Mouse (Mus musculus) forebrain, embryonic 11.5 days (tissue): ENCODE measurements around the gene Olfr1206. TPM values are rescaled to one million over a fixed set of nuclear protein-coding genes. Genes with fewer than 3 reads are reported as not detected.

Source experiments
- ATAC-seq: fragments of 200-750 bp; cut with Nextera tagmentation; replicated peaks from 2 replicates; pipeline ENCODE4 v1.8.0; 2017; ENCODE audit warnings: moderate TSS enrichment; ENCODE audit not compliant: low FRiP score
- DNase-seq: peaks from one replicate; pipeline ENCODE4 v3.0.0-alpha.2; 2017; ENCODE audit warnings: low spot score
- H3K27ac ChIP-seq: fragments of 300-500 bp; sonication (generic); 2 replicates; pipeline ENCODE4 v1.5.1; 2014; ENCODE audit warnings: low read depth, low read length
- H3K27me3 ChIP-seq: fragments of 300-500 bp; sonication (generic); 2 replicates; pipeline ENCODE4 v1.6.1; 2014; ENCODE audit warnings: mild to moderate bottlenecking, low read length, mixed read lengths; ENCODE audit not compliant: control insufficient read depth, insufficient read depth
- H3K36me3 ChIP-seq: fragments of 300-500 bp; sonication (generic); 2 replicates; pipeline ENCODE4 v1.6.1; 2014; ENCODE audit warnings: mild to moderate bottlenecking, low read length, moderate library complexity, mixed read lengths; ENCODE audit not compliant: control insufficient read depth, insufficient read depth
- H3K4me1 ChIP-seq: fragments of 300-500 bp; sonication (generic); replicated peaks from 2 replicates; pipeline ENCODE4 v1.6.1; 2014; ENCODE audit warnings: low read length, mixed read lengths; ENCODE audit not compliant: control insufficient read depth, insufficient read depth
- H3K4me2 ChIP-seq: fragments of 300-500 bp; sonication (generic); 2 replicates; pipeline ENCODE4 v1.6.1; 2014; ENCODE audit warnings: low read depth, mild to moderate bottlenecking, low read length, moderate library complexity, mixed read lengths; ENCODE audit not compliant: severe bottlenecking
- H3K4me3 ChIP-seq: fragments of 300-500 bp; sonication (generic); 2 replicates; pipeline ENCODE4 v1.5.1; 2014; ENCODE audit warnings: low read depth, low read length
- H3K9ac ChIP-seq: fragments of 300-500 bp; sonication (generic); 2 replicates; pipeline ENCODE4 v1.6.1; 2014; ENCODE audit warnings: low read length
- H3K9me3 ChIP-seq: fragments of 300-500 bp; sonication (generic); 2 replicates; pipeline ENCODE4 v1.6.1; 2016; ENCODE audit warnings: low read length, mixed read lengths; ENCODE audit not compliant: control insufficient read depth
- WGBS: fragments of 180-500 bp; shearing (Covaris S2); extraction: QIAGEN DNeasy Blood & Tissue Kit; methylation state at CpG from one replicate; pipeline ENCODE4 v1.1.7; 2014; 5-methylcytosine and 5-hydroxymethylcytosine counted together
- polyA plus RNA-seq: library from polyadenylated mRNA; unstranded; fragments of >200 nt; fragmentation: Nextera tagmentation; extraction: Ambion mirVana; gene quantifications from 2 replicates; pipeline ENCODE4 v1.2.1, GENCODE M21; 2014

Gene Olfr1206
- not detected in 2 replicates for polyA plus RNA-seq

DNA sequence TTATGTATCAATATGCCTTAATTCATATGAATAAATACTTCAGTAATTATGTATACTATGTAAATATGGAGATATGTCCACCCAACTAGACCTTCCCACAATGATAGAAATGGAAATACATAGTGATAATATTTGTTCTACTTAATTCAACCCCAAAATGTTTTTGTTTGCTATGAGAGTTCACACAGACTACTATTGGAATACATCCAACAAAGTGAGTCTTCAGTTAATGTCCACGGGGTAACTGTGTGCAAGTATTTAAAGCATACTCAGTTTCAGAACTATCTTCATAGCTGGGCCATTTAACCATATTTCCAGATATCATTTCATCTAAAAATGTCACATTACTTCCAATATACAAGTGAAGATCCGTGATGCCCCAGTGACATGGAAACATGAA, at the start of gene Olfr1206:
TSS of gene Olfr1206 (plus strand) at position 301 of the 400 bp plus-strand sequence.
- Histone ChIP-seq H3K4me1 (no peaks in the 10 kb centered on the region), H3K4me2 (no peak within 1 kb of the TSS), H3K9ac (no peak within 1 kb of the TSS), H3K9me3 (no peaks in the 10 kb centered on the region), H3K4me3 (no peak within 1 kb of the TSS), H3K27me3 (no peaks in the 10 kb centered on the region), H3K27ac (no peak within 1 kb of the TSS), H3K36me3 (no peaks in the 10 kb centered on the region)
- DNase-seq, result no peak
- 91% methylated on average over 2 of the region's 2 CpGs for WGBS
- ATAC-seq, result no peak

DNA sequence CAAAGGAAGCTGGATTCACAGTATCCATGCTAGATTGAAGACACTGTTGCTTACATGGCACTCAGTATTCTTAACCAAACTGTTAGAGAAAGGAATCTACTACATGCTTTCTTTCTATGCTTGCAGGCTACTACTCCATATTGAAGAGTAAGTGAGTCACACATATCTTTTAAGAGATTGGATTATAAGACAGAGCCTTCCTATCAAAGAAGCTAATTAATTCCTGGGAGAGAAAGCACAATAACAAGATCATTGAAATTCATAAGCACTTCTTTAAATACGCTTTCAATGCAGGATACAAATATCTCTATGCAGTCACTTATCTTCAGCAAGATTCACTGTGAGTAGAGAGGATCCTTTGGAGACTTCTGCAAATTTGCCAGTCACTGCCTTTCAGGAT, 48.8 kb upstream of the Olfr1206 start, which contains the start of gene Olfr1202:
TSS of gene Olfr1202 (plus strand) at position 301 of the 400 bp plus-strand sequence.
- H3K27ac ChIP-seq, result no peak within 1 kb of the TSS
- no peaks in the 10 kb centered on the region for H3K36me3 ChIP-seq
- no peak within 1 kb of the TSS for H3K9ac ChIP-seq
- WGBS, result 86% methylated on average over 1 of the region's 1 CpGs
- no peaks in the 10 kb centered on the region for H3K9me3 ChIP-seq
- ATAC-seq, result no peak
- no peak for DNase-seq
- no peaks in the 10 kb centered on the region for H3K4me1 ChIP-seq
- H3K27me3 ChIP-seq, result no peaks in the 10 kb centered on the region
- H3K4me2 ChIP-seq, result no peak within 1 kb of the TSS
- no peak within 1 kb of the TSS for H3K4me3 ChIP-seq

DNA sequence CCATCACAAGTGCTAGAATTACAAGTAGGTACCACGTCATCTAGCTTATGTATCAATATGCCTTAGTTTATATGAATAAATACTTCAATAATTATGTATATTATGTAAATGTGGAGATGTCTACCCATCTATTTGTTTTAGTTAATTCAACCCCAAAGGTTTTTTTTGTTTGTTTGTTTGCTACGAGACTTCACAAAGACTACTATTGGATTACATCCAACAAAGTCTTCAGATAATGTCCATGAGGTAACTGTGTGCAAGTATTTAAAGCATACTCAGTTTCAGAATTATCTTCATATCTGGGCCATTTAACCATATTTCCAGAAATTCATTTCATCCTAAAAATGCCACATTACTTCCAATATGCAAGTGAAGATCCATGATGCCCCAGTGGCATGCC, 33.6 kb upstream of the Olfr1206 start, which contains the start of gene Olfr1205:
TSS of gene Olfr1205 (plus strand) at position 301 of the 400 bp plus-strand sequence.
- no peak for ATAC-seq
- H3K27me3 ChIP-seq, result no peaks in the 10 kb centered on the region
- 92% methylated on average over 2 of the region's 2 CpGs for WGBS
- no peaks in the 10 kb centered on the region for H3K36me3 ChIP-seq
- no peak within 1 kb of the TSS for H3K27ac ChIP-seq
- H3K9me3 ChIP-seq, result no peaks in the 10 kb centered on the region
- H3K4me3 ChIP-seq, result no peak within 1 kb of the TSS
- DNase-seq, result no peak
- H3K4me2 ChIP-seq, result no peak within 1 kb of the TSS
- H3K9ac ChIP-seq, result no peak within 1 kb of the TSS
- H3K4me1 ChIP-seq, result no peaks in the 10 kb centered on the region

DNA sequence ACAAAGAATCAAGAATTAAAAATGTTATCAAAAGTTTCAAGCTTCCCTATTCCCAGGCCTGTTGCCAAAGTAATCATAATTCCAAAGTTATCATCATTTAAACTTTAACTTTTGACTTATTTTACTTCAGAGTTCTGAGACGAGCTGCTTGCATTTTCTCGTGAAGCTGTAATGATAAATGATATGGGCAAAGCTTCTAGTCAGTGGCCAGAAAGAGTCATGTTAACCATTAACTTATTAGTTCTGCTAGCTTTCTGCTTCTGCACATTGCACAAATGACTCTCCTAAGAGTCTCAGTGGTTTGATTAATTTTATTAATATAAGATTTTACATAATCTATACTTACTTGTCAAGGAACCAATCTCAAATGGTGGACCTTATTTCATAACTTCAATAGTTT, 24.6 kb upstream of the Olfr1206 start:
- Histone ChIP-seq H3K36me3 (no peaks in the 10 kb centered on the region), H3K27ac (no peak overlapping the region), H3K9me3 (no peaks in the 10 kb centered on the region), H3K4me1 (no peaks in the 10 kb centered on the region), H3K9ac (no peak overlapping the region), H3K27me3 (no peaks in the 10 kb centered on the region), H3K4me2 (no peak overlapping the region), H3K4me3 (no peak overlapping the region)
- ATAC-seq, result no peak
- no peak for DNase-seq
- whole genome bisulfite sequencing, result 95% methylated on average over 2 of the region's 2 CpGs

DNA sequence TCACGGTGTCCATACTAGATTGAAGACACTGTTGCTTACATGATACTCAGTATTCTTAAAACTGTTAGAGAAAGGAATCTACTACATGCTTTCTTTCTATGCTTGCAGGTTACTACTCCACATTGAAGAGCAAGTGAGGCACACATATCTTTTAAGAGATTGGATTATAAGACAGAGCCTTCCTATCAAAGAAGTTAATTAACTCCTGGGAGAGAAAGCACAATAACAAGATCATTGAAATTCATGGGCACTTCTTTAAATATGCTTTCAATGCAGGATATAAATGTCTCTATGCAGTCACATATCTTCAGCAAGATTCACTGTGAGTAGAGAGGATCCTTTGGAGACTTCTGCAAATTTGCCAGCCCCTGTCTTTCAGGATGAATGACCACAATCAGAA, 14.0 kb upstream of the Olfr1206 start, which contains the start of gene Olfr1204:
TSS of gene Olfr1204 (plus strand) at position 301 of the 400 bp plus-strand sequence.
- no peak within 1 kb of the TSS for H3K4me2 ChIP-seq
- 93% methylated on average over 1 of the region's 1 CpGs for WGBS
- ATAC-seq, result no peak

DNA sequence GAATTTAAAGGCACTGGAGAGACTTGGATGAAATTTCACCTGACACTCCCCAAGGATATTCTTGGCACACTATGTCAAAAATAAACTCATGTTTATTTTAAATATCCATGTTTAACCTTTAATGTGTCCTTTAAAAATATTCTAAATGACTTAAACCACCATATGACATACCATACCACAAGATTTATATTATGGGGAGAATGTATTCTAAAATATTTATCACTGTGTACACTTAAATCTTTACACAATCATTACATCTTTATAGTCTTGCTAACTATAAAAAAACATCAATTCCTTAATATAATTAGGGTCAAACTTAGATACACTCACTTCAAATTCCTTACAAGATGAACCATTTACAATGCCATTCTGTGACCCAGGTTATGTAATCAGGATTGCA, 39.2 kb downstream of the Olfr1206 start, which contains the start of gene Olfr1208:
TSS of gene Olfr1208 (minus strand) at position 101 of the 400 bp plus-strand sequence.
- Histone ChIP-seq H3K4me2 (no peak within 1 kb of the TSS), H3K27ac (no peak within 1 kb of the TSS), H3K9ac (no peak within 1 kb of the TSS), H3K4me3 (no peak within 1 kb of the TSS), H3K9me3 (no peaks in the 10 kb centered on the region), H3K36me3 (no peaks in the 10 kb centered on the region), H3K27me3 (no peaks in the 10 kb centered on the region), H3K4me1 (no peaks in the 10 kb centered on the region)
- DNase-seq, result no peak
- no peak for ATAC-seq

More for the DNA sequence above, 14.0 kb upstream of the Olfr1206 start, which contains the start of gene Olfr1204:
- Histone ChIP-seq H3K36me3 (no peaks in the 10 kb centered on the region), H3K27me3 (no peaks in the 10 kb centered on the region), H3K9ac (no peak within 1 kb of the TSS), H3K27ac (no peak within 1 kb of the TSS), H3K9me3 (no peaks in the 10 kb centered on the region), H3K4me1 (no peaks in the 10 kb centered on the region), H3K4me3 (no peak within 1 kb of the TSS)
- DNase-seq, result no peak

DNA sequence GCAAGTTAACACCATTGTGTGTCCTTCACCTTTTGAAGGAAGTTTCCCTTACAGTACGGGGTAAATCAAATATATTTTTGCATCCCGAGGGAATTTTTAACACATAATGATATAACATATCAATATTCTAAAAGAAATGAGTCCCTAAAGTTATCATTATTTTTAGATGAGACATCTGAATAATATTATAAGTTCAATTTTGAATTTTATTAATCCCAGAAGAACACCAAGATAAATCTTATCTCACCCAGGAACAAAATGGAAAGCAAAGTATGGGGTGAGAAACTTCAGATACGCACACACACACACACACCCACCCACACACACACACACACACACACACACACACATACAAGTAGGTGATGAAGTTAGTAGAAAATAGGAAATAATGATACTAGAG, 52.0 kb downstream of the Olfr1206 start, which contains the start of gene Olfr1209:
TSS of gene Olfr1209 (minus strand) at position 101 of the 400 bp plus-strand sequence.
- Histone ChIP-seq H3K4me3 (no peak within 1 kb of the TSS), H3K27ac (no peak within 1 kb of the TSS), H3K27me3 (no peaks in the 10 kb centered on the region), H3K4me1 (no peaks in the 10 kb centered on the region), H3K36me3 (no peaks in the 10 kb centered on the region), H3K9ac (no peak within 1 kb of the TSS), H3K9me3 (no peaks in the 10 kb centered on the region), H3K4me2 (no peak within 1 kb of the TSS)
- ATAC-seq (no peak), DNase-seq (no peak)
- WGBS, result 87% methylated on average over 3 of the region's 3 CpGs

Other genes with a start within 250 kb of the Olfr1206 start
- gene Olfr1191-ps1, start 222.7 kb upstream of the Olfr1206 start, polyA plus RNA-seq, result not detected in 2 replicates
- gene Olfr1192-ps1, start 214.7 kb upstream of the Olfr1206 start, polyA plus RNA-seq, result not detected in 2 replicates
- not detected in 2 replicates for gene Olfr1193, start 187.6 kb upstream of the Olfr1206 start, polyA plus RNA-seq
- not detected in 2 replicates for gene Olfr1195, start 174.0 kb upstream of the Olfr1206 start, polyA plus RNA-seq
- gene Olfr1196, start 158.6 kb upstream of the Olfr1206 start, polyA plus RNA-seq, result not detected in 2 replicates
- gene Olfr1197, start 130.9 kb upstream of the Olfr1206 start, polyA plus RNA-seq, result not detected in 2 replicates
- gene Olfr1198, start 111.9 kb upstream of the Olfr1206 start, polyA plus RNA-seq, result not detected in 2 replicates
- gene Olfr1199, start 102.8 kb upstream of the Olfr1206 start, polyA plus RNA-seq, result not detected in 2 replicates
- not detected in 2 replicates for gene Olfr1200, start 92.7 kb upstream of the Olfr1206 start, polyA plus RNA-seq
- not detected in 2 replicates for gene Olfr1201, start 70.2 kb upstream of the Olfr1206 start, polyA plus RNA-seq
- gene Olfr1202, start 48.7 kb upstream of the Olfr1206 start, polyA plus RNA-seq, result not detected in 2 replicates
- gene Olfr1205, start 33.5 kb upstream of the Olfr1206 start, polyA plus RNA-seq, result not detected in 2 replicates
- gene Olfr1204, start 13.9 kb upstream of the Olfr1206 start, polyA plus RNA-seq, result not detected in 2 replicates
- gene Olfr1208, start 39.1 kb downstream of the Olfr1206 start, polyA plus RNA-seq, result not detected in 2 replicates
- gene Olfr1209, start 51.9 kb downstream of the Olfr1206 start, polyA plus RNA-seq, result not detected in 2 replicates
- gene Olfr1211, start 74.9 kb downstream of the Olfr1206 start, polyA plus RNA-seq, result not detected in 2 replicates
- not detected in 2 replicates for gene Olfr1212, start 90.7 kb downstream of the Olfr1206 start, polyA plus RNA-seq
- not detected in 2 replicates for gene Gm13762, start 117.0 kb downstream of the Olfr1206 start, polyA plus RNA-seq
- gene Olfr1214, start 129.4 kb downstream of the Olfr1206 start, polyA plus RNA-seq, result not detected in 2 replicates
- gene Olfr1215, start 143.7 kb downstream of the Olfr1206 start, polyA plus RNA-seq, result not detected in 2 replicates
- not detected in 2 replicates for gene Olfr1216, start 155.1 kb downstream of the Olfr1206 start, polyA plus RNA-seq
- gene Olfr1217, start 168.8 kb downstream of the Olfr1206 start, polyA plus RNA-seq, result not detected in 2 replicates
- gene Olfr1218, start 198.0 kb downstream of the Olfr1206 start, polyA plus RNA-seq, result not detected in 2 replicates
- not detected in 2 replicates for gene Olfr1219, start 220.3 kb downstream of the Olfr1206 start, polyA plus RNA-seq
- gene Olfr1220, start 243.6 kb downstream of the Olfr1206 start, polyA plus RNA-seq, result not detected in 2 replicates